Mouse (Mus musculus): Measurements from ENCODE around the gene Pdik1l. TPM values are rescaled to one million over a fixed set of nuclear protein-coding genes. Genes with fewer than 3 reads are reported as not detected.

Pdik1l gene
- total and polyA plus RNA-seq, 2 experiments from 2014 or later: 28.9 to 43.8 TPM

GRCm38 (mm10) chr4:134293061-134293691 lies 5.5 kb upstream of the Pdik1l start:
- no peaks in the 10 kb centered on the region for H3K36me3 ChIP-seq (ENCODE audit: insufficient read depth)
- 0 out of 2 replicates have a peak, but pooled peaks cover 4% of the 10 kb centered on the region for H3K4me1 ChIP-seq (ENCODE audit: insufficient read depth)
- H3K4me2 ChIP-seq (ENCODE audit: low read depth): no peak overlapping the region
- no peak overlapping the region for H3K4me3 ChIP-seq (ENCODE audit: low read depth, low read length)
- H3K9ac ChIP-seq: no peak overlapping the region
- no peak for DNase-seq
- 72% methylated on average over 18 of the region's 18 CpGs for WGBS
- no peak for TF ChIP-seq CTCF (IDR thresholded peaks at IDR 0.05; ENCODE audit: low read depth)
- no peaks in the 10 kb centered on the region for H3K9me3 ChIP-seq (ENCODE audit: low read length)
- no peak for ATAC-seq
- no peaks in the 10 kb centered on the region; the same call in 1 of the 2 replicates for H3K27me3 ChIP-seq (ENCODE audit: insufficient read depth, low read length)
- H3K27ac ChIP-seq (ENCODE audit: low read depth, low read length): no peak overlapping the region

GRCm38 (mm10) chr4:134292067-134292466 lies 4.4 kb upstream of the Pdik1l start:
- peak; percentile 92 for TF ChIP-seq CTCF (IDR thresholded peaks at IDR 0.05; ENCODE audit: low read depth)
- no peak overlapping the region for H3K4me3 ChIP-seq (ENCODE audit: low read depth, low read length)
- H3K36me3 ChIP-seq (ENCODE audit: insufficient read depth): no peaks in the 10 kb centered on the region
- no peak overlapping the region for H3K9ac ChIP-seq
- H3K27ac ChIP-seq (ENCODE audit: low read depth, low read length): no peak overlapping the region
- no peaks in the 10 kb centered on the region; the same call in 1 of the 2 replicates for H3K27me3 ChIP-seq (ENCODE audit: insufficient read depth, low read length)
- WGBS: 20% methylated on average over 7 of the region's 7 CpGs
- DNase-seq (peak; percentile 83), ATAC-seq (no peak)
- H3K9me3 ChIP-seq (ENCODE audit: low read length): no peaks in the 10 kb centered on the region
- no peak overlapping the region for H3K4me2 ChIP-seq (ENCODE audit: low read depth)
- H3K4me1 ChIP-seq (ENCODE audit: insufficient read depth): 0 out of 2 replicates have a peak, but pooled peaks cover 4% of the 10 kb centered on the region

- Histone ChIP-seq H3K4me3 (ENCODE audit: low read depth, low read length) (peak overlapping the region; percentile 89), H3K27ac (ENCODE audit: low read depth, low read length) (peak overlapping the region; percentile 100)
- DNase-seq: no peak
Observed at GRCm38 (mm10) chr4:134288397-134289256, 932 bp upstream of the Pdik1l start.

GRCm38 (mm10) chr4:134287168-134287564 lies 529 bp downstream of the Pdik1l start:
- ATAC-seq (peak; percentile 97), DNase-seq (peak; percentile 98)
- H3K36me3 ChIP-seq (ENCODE audit: insufficient read depth): peaks cover 10% of the 10 kb centered on the region; the same call in 1 of the 2 replicates
- peak; percentile 63 for TF ChIP-seq CTCF (IDR thresholded peaks at IDR 0.05; ENCODE audit: low read depth)
- no peaks in the 10 kb centered on the region for H3K27me3 ChIP-seq (ENCODE audit: insufficient read depth, low read length)
- peak overlapping the region; percentile 100 for H3K27ac ChIP-seq (ENCODE audit: low read depth, low read length)
- 0% methylated on average over 36 of the region's 59 CpGs for WGBS
- peak overlapping the region; percentile 89 for H3K4me3 ChIP-seq (ENCODE audit: low read depth, low read length)
- H3K4me2 ChIP-seq (ENCODE audit: low read depth): peak overlapping the region; percentile 83
- peaks cover 12% of the 10 kb centered on the region; the same call in 1 of the 2 replicates for H3K4me1 ChIP-seq (ENCODE audit: insufficient read depth)
- no peaks in the 10 kb centered on the region for H3K9me3 ChIP-seq (ENCODE audit: low read length)
- H3K9ac ChIP-seq: peak overlapping the region; percentile 99

More at GRCm38 (mm10) chr4:134288397-134289256, 932 bp upstream of the Pdik1l start:
- Histone ChIP-seq H3K9me3 (ENCODE audit: low read length) (no peaks in the 10 kb centered on the region), H3K4me2 (ENCODE audit: low read depth) (peak overlapping the region; percentile 83), H3K9ac (peak overlapping the region; percentile 99), H3K27me3 (ENCODE audit: insufficient read depth, low read length) (no peaks in the 10 kb centered on the region), H3K36me3 (ENCODE audit: insufficient read depth) (peaks cover 7% of the 10 kb centered on the region; the same call in 1 of the 2 replicates), H3K4me1 (ENCODE audit: insufficient read depth) (peaks cover 12% of the 10 kb centered on the region; the same call in 1 of the 2 replicates)
- no peak for TF ChIP-seq CTCF (IDR thresholded peaks at IDR 0.05; ENCODE audit: low read depth)
- WGBS: 52% methylated on average over 11 of the region's 11 CpGs
- ATAC-seq: no peak

GRCm38 (mm10) chr4:134286226-134287167 lies 1.2 kb downstream of the Pdik1l start:
- Histone ChIP-seq H3K27ac (ENCODE audit: low read depth, low read length) (peak overlapping the region; percentile 100), H3K27me3 (ENCODE audit: insufficient read depth, low read length) (no peaks in the 10 kb centered on the region), H3K4me1 (ENCODE audit: insufficient read depth) (peaks cover 12% of the 10 kb centered on the region; the same call in 1 of the 2 replicates), H3K9ac (peak overlapping the region; percentile 99), H3K9me3 (ENCODE audit: low read length) (no peaks in the 10 kb centered on the region), H3K36me3 (ENCODE audit: insufficient read depth) (peaks cover 10% of the 10 kb centered on the region; the same call in 1 of the 2 replicates), H3K4me3 (ENCODE audit: low read depth, low read length) (peak overlapping the region; percentile 89), H3K4me2 (ENCODE audit: low read depth) (peak overlapping the region; percentile 74)
- ATAC-seq: peak; percentile 32
- no peak for DNase-seq
- TF ChIP-seq CTCF (IDR thresholded peaks at IDR 0.05; ENCODE audit: low read depth): no peak
- 3% methylated on average over 59 of the region's 59 CpGs for WGBS

GRCm38 (mm10) chr4:134284942-134285341 lies 2.8 kb downstream of the Pdik1l start:
- no peak for TF ChIP-seq CTCF (IDR thresholded peaks at IDR 0.05; ENCODE audit: low read depth)
- peaks cover 17% of the 10 kb centered on the region; the same call in 1 of the 2 replicates for H3K36me3 ChIP-seq (ENCODE audit: insufficient read depth)

More at GRCm38 (mm10) chr4:134284942-134285341, 2.8 kb downstream of the Pdik1l start:
- no peak overlapping the region for H3K4me3 ChIP-seq (ENCODE audit: low read depth, low read length)
- WGBS: 93% methylated on average over 2 of the region's 2 CpGs
- no peak overlapping the region for H3K9ac ChIP-seq
- peaks cover 12% of the 10 kb centered on the region; the same call in 1 of the 2 replicates for H3K4me1 ChIP-seq (ENCODE audit: insufficient read depth)
- H3K9me3 ChIP-seq (ENCODE audit: low read length): no peaks in the 10 kb centered on the region
- H3K27ac ChIP-seq (ENCODE audit: low read depth, low read length): no peak overlapping the region
- no peak for DNase-seq
- H3K27me3 ChIP-seq (ENCODE audit: insufficient read depth, low read length): no peaks in the 10 kb centered on the region
- ATAC-seq: no peak
- H3K4me2 ChIP-seq (ENCODE audit: low read depth): no peak overlapping the region
